Mouse (Mus musculus): Measurements from ENCODE around the gene Retsat.

DNA sequence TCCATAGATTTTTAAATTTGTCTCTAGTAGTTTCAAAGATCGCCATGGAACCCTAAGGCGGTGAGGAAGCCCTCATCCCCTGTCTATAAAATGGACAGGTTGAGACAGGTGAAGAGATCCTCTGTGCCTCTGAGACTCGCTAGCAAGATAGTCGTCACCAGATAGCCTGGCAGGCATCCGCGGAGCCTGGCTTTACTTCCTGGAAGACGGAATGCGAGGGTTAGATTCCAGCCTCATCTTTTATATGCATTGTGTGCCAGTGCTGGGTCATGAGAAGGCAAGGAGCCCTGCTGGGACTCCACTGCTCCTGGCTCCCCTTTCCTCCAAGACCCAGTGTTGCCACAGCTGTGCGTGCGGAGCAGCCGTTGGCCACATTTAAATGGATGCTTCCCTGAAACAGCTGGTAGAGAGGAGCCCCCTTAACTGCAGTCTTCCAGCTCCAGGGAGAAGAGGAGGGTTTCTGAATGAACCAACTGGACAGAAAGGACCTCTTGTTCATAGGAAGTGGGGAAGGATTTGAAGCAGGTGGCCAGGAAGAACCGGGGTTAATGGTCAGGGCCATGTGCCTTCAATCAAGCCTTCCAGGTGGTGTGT is 49.8 kb downstream of the Retsat start:
- no peak for TF ChIP-seq CTCF (IDR thresholded peaks at IDR 0.05; ENCODE audit: low read depth)
- TF ChIP-seq EP300 (optimal IDR thresholded peaks at IDR 0.05): no peak

All from stomach, postnatal 0 days (tissue).